Mouse (Mus musculus): Measurements from ENCODE around the gene Tbc1d13. TPM values are rescaled to one million over a fixed set of nuclear protein-coding genes. Genes with fewer than 3 reads are reported as not detected.
A peak's percentile ranks its signal among the peaks of the same experiment; 100 is the strongest.

Gene Tbc1d13
- total and polyA plus RNA-seq, 3 experiments: 25.9 to 36.8 (median 32.1) TPM

- dilution Hi-C loops (cut with MboI; ENCODE audit: extremely low pct_ligation_motif_present, extremely low pct_unique_long_range_greater_than_20kb, low sequenced_read_pairs): no loop called here
These were observed 28.3 kb downstream of the Tbc1d13 start for GRCm38 (mm10) chr2:30161809-30162208.

GRCm38 (mm10) chr2:30164340-30164932, 30.9 kb downstream of the Tbc1d13 start:
- Histone ChIP-seq H3K9ac (ENCODE audit: insufficient read depth, low read depth) (no peak overlapping the region), H3K27ac (ENCODE audit: insufficient read depth, low read depth) (no peak overlapping the region), H3K36me3 (replicated peaks in 1 of 2; ENCODE audit: control insufficient read depth in 1 of 2, insufficient read depth in 1 of 2, low read length in 1 of 2) (no peaks in the 10 kb centered on the region), H3K27me3 (replicated peaks) (no peaks in the 10 kb centered on the region), H3K4me1 (ENCODE audit: control insufficient read depth in 1 of 2, insufficient read depth in 2 of 2) (no peaks in the 10 kb centered on the region), H3K9me3 (replicated peaks; ENCODE audit: low read length) (peaks cover 17% of the 10 kb centered on the region), H3K4me3 (replicated peaks in 1 of 3; ENCODE audit: low read depth in 2 of 3, low read length in 2 of 3, poor library complexity in 1 of 3) (no peak overlapping the region), H3K79me2 (replicated peaks; ENCODE audit: control insufficient read depth, extremely low read depth, insufficient read depth, poor library complexity, severe bottlenecking) (no peaks in the 10 kb centered on the region), H3K4me2 (ENCODE audit: insufficient read depth, low read depth, poor library complexity, severe bottlenecking) (no peak overlapping the region)
- no peak for TF ChIP-seq EP300 (IDR thresholded peaks at IDR 0.05; ENCODE audit: low read length)
- TF ChIP-seq SMC3 (IDR thresholded peaks at IDR 0.05; ENCODE audit: low read depth, low read length): no peak
- TF ChIP-seq MAZ (IDR thresholded peaks at IDR 0.05; ENCODE audit: low read depth, low read length): no peak
- TF ChIP-seq RAD21 (IDR thresholded peaks at IDR 0.05; ENCODE audit: low read depth, low read length): no peak
- no peak for TF ChIP-seq ZNF384 (IDR thresholded peaks at IDR 0.05; ENCODE audit: low read depth, low read length)
- in situ Hi-C loops (cut with MboI; ENCODE audit: low pct_ligation_motif_present, low pct_unique_long_range_greater_than_20kb, low sequenced_read_pairs) (loop anchor here (10.0 kb wide), 1 partner anchor 120 kb away; the partner anchor contains the start of gene Wdr34), dilution Hi-C loops (cut with MboI; ENCODE audit: extremely low pct_ligation_motif_present, extremely low pct_unique_long_range_greater_than_20kb, low sequenced_read_pairs) (no loop called here)
- DNase-seq (ENCODE audit: extremely low read depth): no peak

More at GRCm38 (mm10) chr2:30161809-30162208, 28.3 kb downstream of the Tbc1d13 start:
- Histone ChIP-seq H3K9me3 (replicated peaks; ENCODE audit: low read length) (peaks cover 10% of the 10 kb centered on the region), H3K4me1 (ENCODE audit: control insufficient read depth in 1 of 2, insufficient read depth in 2 of 2) (no peaks in the 10 kb centered on the region), H3K9ac (ENCODE audit: insufficient read depth, low read depth) (no peak overlapping the region), H3K4me3 (replicated peaks in 1 of 3; ENCODE audit: low read depth in 2 of 3, low read length in 2 of 3, poor library complexity in 1 of 3) (no peak overlapping the region), H3K27ac (ENCODE audit: insufficient read depth, low read depth) (no peak overlapping the region), H3K36me3 (replicated peaks in 1 of 2; ENCODE audit: control insufficient read depth in 1 of 2, insufficient read depth in 1 of 2, low read length in 1 of 2) (no peaks in the 10 kb centered on the region), H3K79me2 (replicated peaks; ENCODE audit: control insufficient read depth, extremely low read depth, insufficient read depth, poor library complexity, severe bottlenecking) (no peaks in the 10 kb centered on the region), H3K4me2 (ENCODE audit: insufficient read depth, low read depth, poor library complexity, severe bottlenecking) (no peak overlapping the region), H3K27me3 (replicated peaks) (no peaks in the 10 kb centered on the region)
- DNase-seq (ENCODE audit: extremely low read depth): peak; percentile 59
- TF ChIP-seq MYC (IDR thresholded peaks at IDR 0.05; ENCODE audit: low read depth, low read length) (no peak), SIN3A (IDR thresholded peaks at IDR 0.05; ENCODE audit: low read length) (no peak), MAZ (IDR thresholded peaks at IDR 0.05; ENCODE audit: low read depth, low read length) (no peak), ZNF384 (IDR thresholded peaks at IDR 0.05; ENCODE audit: low read depth, low read length) (no peak), ZMIZ1 (IDR thresholded peaks at IDR 0.05; ENCODE audit: low read depth, low read length) (no peak), MEF2A (IDR thresholded peaks at IDR 0.05; ENCODE audit: borderline replicate concordance, low read depth, low read length) (no peak), ZKSCAN1 (IDR thresholded peaks at IDR 0.05; ENCODE audit: borderline replicate concordance, low read depth, low read length) (no peak), SMC3 (IDR thresholded peaks at IDR 0.05; ENCODE audit: low read depth, low read length) (peak; percentile 91), CTCF (conservative IDR thresholded peaks at IDR 0.05 in 1 of 2, IDR thresholded peaks at IDR 0.05 in 1 of 2; ENCODE audit: low read depth in 2 of 2, low read length in 2 of 2) (peak; percentile 41 to 94), USF2 (conservative IDR thresholded peaks at IDR 0.05; ENCODE audit: low read depth, low read length) (no peak), IRF4 (IDR thresholded peaks at IDR 0.05; ENCODE audit: low read depth, low read length) (no peak), USF1 (IDR thresholded peaks at IDR 0.05; ENCODE audit: low read depth, low read length) (no peak), RAD21 (IDR thresholded peaks at IDR 0.05; ENCODE audit: low read depth, low read length) (peak; percentile 88), POLR2AphosphoS2 (IDR thresholded peaks at IDR 0.05; ENCODE audit: low read depth, low read length) (no peak), ZC3H11A (IDR thresholded peaks at IDR 0.05; ENCODE audit: low read depth, low read length) (peak; percentile 74), UBTF (IDR thresholded peaks at IDR 0.05; ENCODE audit: low read depth, low read length) (no peak), RCOR1 (conservative IDR thresholded peaks at IDR 0.05; ENCODE audit: low read depth, low read length) (no peak), NRF1 (IDR thresholded peaks at IDR 0.05; ENCODE audit: low read depth, low read length) (no peak), KAT2A (IDR thresholded peaks at IDR 0.05; ENCODE audit: insufficient replicate concordance, low read length) (no peak), CHD2 (IDR thresholded peaks at IDR 0.05; ENCODE audit: low read length) (no peak)
- in situ Hi-C loops (cut with MboI; ENCODE audit: low pct_ligation_motif_present, low pct_unique_long_range_greater_than_20kb, low sequenced_read_pairs): loop anchor here (10.0 kb wide), 1 partner anchor 117 kb away; the partner anchor contains the start of gene Wdr34
